8 mouse cellular contexts compared by ENCODE assay signal in genomic region chr16:76372941-76373561, GRCm38 (mm10). TPM values are rescaled to one million over a fixed set of nuclear protein-coding genes. Genes with fewer than 3 reads are reported as not detected.
DNase-seq lines count a peak whose midpoint lies in the region; ATAC-seq and TF ChIP-seq lines count a peak whose summit lies in the region.

No protein-coding gene starts in this region.

- H3K36me3 ChIP-seq in E14TG2a.4 (ENCODE audit: insufficient read depth, low read length): no peaks in the 10 kb centered on the region
- H3K36me3 ChIP-seq in forebrain, embryonic 12.5 days (replicated peaks): no peaks in the 10 kb centered on the region
- no peaks in the 10 kb centered on the region for H3K36me3 ChIP-seq in heart, postnatal 0 days (replicated peaks; ENCODE audit: control insufficient read depth, insufficient read depth, low read length)
- no peaks in the 10 kb centered on the region for H3K36me3 ChIP-seq in neural tube, embryonic 14.5 days (ENCODE audit: control insufficient read depth, insufficient read depth, low read length)
- H3K36me3 ChIP-seq in testis, adult 2 months (ENCODE audit: control insufficient read depth, insufficient read depth, low read length): no peaks in the 10 kb centered on the region

- H3K4me1 ChIP-seq in E14TG2a.4 (replicated peaks; ENCODE audit: low read depth, low read length): peaks cover 8% of the 10 kb centered on the region; the same call in 1 of the 2 replicates
- H3K4me1 ChIP-seq in forebrain, embryonic 12.5 days: peaks cover 29% of the 10 kb centered on the region
- H3K4me1 ChIP-seq in heart, postnatal 0 days (ENCODE audit: control insufficient read depth, insufficient read depth): peaks cover 25% of the 10 kb centered on the region
- H3K4me1 ChIP-seq in neural tube, embryonic 14.5 days (ENCODE audit: control insufficient read depth, insufficient read depth, low read length): peaks cover 15% of the 10 kb centered on the region; the same call in 1 of the 2 replicates
- peaks cover 13% of the 10 kb centered on the region for H3K4me1 ChIP-seq in testis, adult 2 months (ENCODE audit: control insufficient read depth, insufficient read depth, low read length)

- TF ChIP-seq EP300 in heart, postnatal 0 days (IDR thresholded peaks at IDR 0.05; ENCODE audit: low read depth): no peak

- H3K4me3 ChIP-seq in E14TG2a.4 (replicated peaks; ENCODE audit: low read length): peak overlapping the region; percentile 89
- peak overlapping the region; percentile 86 for H3K4me3 ChIP-seq in forebrain, embryonic 12.5 days (replicated peaks)
- peak overlapping the region; percentile 98 for H3K4me3 ChIP-seq in heart, postnatal 0 days (ENCODE audit: low read depth, low read length)
- H3K4me3 ChIP-seq in neural tube, embryonic 14.5 days (ENCODE audit: low read depth, low read length): peak overlapping the region; percentile 84
- peak overlapping the region; percentile 95 for H3K4me3 ChIP-seq in testis, adult 2 months (ENCODE audit: control insufficient read depth, low read depth, low read length)

- TF ChIP-seq CTCF in E14TG2a.4 (conservative IDR thresholded peaks at IDR 0.05; ENCODE audit: low read length): no peak
- peak; percentile 48 for TF ChIP-seq CTCF in heart, postnatal 0 days (IDR thresholded peaks at IDR 0.05; ENCODE audit: low read depth)
- TF ChIP-seq CTCF in testis, adult 2 months (IDR thresholded peaks at IDR 0.05; ENCODE audit: control insufficient read depth, insufficient read depth, insufficient replicate concordance, low read depth, low read length): peak; percentile 10; the same call in 1 of the 2 replicates

- H3K9me3 ChIP-seq in E14TG2a.4 (ENCODE audit: low read length): no peaks in the 10 kb centered on the region
- no peaks in the 10 kb centered on the region for H3K9me3 ChIP-seq in forebrain, embryonic 12.5 days
- no peaks in the 10 kb centered on the region for H3K9me3 ChIP-seq in heart, postnatal 0 days (replicated peaks; ENCODE audit: control insufficient read depth, low read length)
- no peaks in the 10 kb centered on the region for H3K9me3 ChIP-seq in neural tube, embryonic 14.5 days (ENCODE audit: control insufficient read depth, low read length)

- H3K9ac ChIP-seq in forebrain, embryonic 12.5 days: peak overlapping the region; percentile 92
- peak overlapping the region; percentile 99 for H3K9ac ChIP-seq in heart, postnatal 0 days (replicated peaks; ENCODE audit: low read depth, low read length)
- H3K9ac ChIP-seq in neural tube, embryonic 14.5 days (replicated peaks; ENCODE audit: low read depth, low read length): peak overlapping the region; percentile 93

- peak overlapping the region; percentile 67 for H3K4me2 ChIP-seq in forebrain, embryonic 12.5 days
- H3K4me2 ChIP-seq in heart, postnatal 0 days (ENCODE audit: low read depth, low read length): peak overlapping the region; percentile 81
- peak overlapping the region; percentile 56 for H3K4me2 ChIP-seq in neural tube, embryonic 14.5 days (ENCODE audit: low read depth, low read length)

- peak; percentile 70 for DNase-seq in c-Kit-positive CD71-positive TER-119-positive erythroid progenitor cells, embryonic 14.5 days (ENCODE audit: low spot score)
- DNase-seq in heart, postnatal 0 days (ENCODE audit: low spot score): peak; percentile 93
- peak; percentile 89 to 94 for DNase-seq in kidney, postnatal 4 days
- peak; percentile 85 to 89 for DNase-seq in lung, adult 18-20 months

- peaks cover 42% of the 10 kb centered on the region for H3K27me3 ChIP-seq in E14TG2a.4 (ENCODE audit: insufficient read depth, low read length)
- H3K27me3 ChIP-seq in forebrain, embryonic 12.5 days: 0 out of 2 replicates have a peak, but pooled peaks cover 3% of the 10 kb centered on the region
- no peaks in the 10 kb centered on the region for H3K27me3 ChIP-seq in heart, postnatal 0 days (ENCODE audit: control insufficient read depth, insufficient read depth, low read length)
- H3K27me3 ChIP-seq in neural tube, embryonic 14.5 days (ENCODE audit: control insufficient read depth, insufficient read depth, low read length): no peaks in the 10 kb centered on the region
- no peaks in the 10 kb centered on the region; the same call in none of the 2 replicates for H3K27me3 ChIP-seq in testis, adult 2 months (ENCODE audit: control insufficient read depth, insufficient read depth, low read length)

- peak overlapping the region; percentile 98 for H3K27ac ChIP-seq in forebrain, embryonic 12.5 days
- peak overlapping the region; percentile 99 for H3K27ac ChIP-seq in heart, postnatal 0 days (ENCODE audit: low read depth)
- peak overlapping the region; percentile 96 for H3K27ac ChIP-seq in neural tube, embryonic 14.5 days (ENCODE audit: low read depth, low read length)
- peak overlapping the region; percentile 86 for H3K27ac ChIP-seq in testis, adult 2 months (ENCODE audit: control insufficient read depth, insufficient read depth, low read depth, low read length)

- ATAC-seq in forebrain, embryonic 12.5 days (ENCODE audit: low FRiP score): peak; percentile 94
- ATAC-seq in heart, postnatal 0 days (ENCODE audit: insufficient read depth, low read depth): peak; percentile 90
- peak; percentile 94 for ATAC-seq in neural tube, embryonic 14.5 days (ENCODE audit: low read depth)

- under 1% methylated on average over 69 of the region's 70 CpGs for WGBS in forebrain, embryonic 12.5 days
- WGBS in heart, postnatal 0 days: under 1% methylated on average over 65 of the region's 70 CpGs
- WGBS in neural tube, embryonic 14.5 days: under 1% methylated on average over 50 of the region's 70 CpGs

- TF ChIP-seq POLR2A in testis, adult 2 months (IDR thresholded peaks at IDR 0.05; ENCODE audit: control insufficient read depth, low read depth, low read length): peak; percentile 69; the same call in 1 of the 2 replicates

RNA-seq across cellular contexts. Expression of gene Nrip1, which starts 0.6 kb away (rescaled TPM):
- polyA plus RNA-seq in forebrain, embryonic 12.5 days (2016; fragmentation: Nextera tagmentation; extraction: Ambion mirVana): 32.1 and 37.0 TPM in 2 replicates
- 9.0 and 11.6 TPM in 2 replicates for total RNA-seq in heart, postnatal 0 days (2014; rRNA removed; ENCODE audit: low replicate concordance)
- 13.3 and 14.1 TPM in 2 replicates for polyA plus RNA-seq in heart, postnatal 0 days (2015; fragmentation: Nextera tagmentation; extraction: Ambion mirVana)
- polyA plus RNA-seq in neural tube, embryonic 14.5 days (2014; fragmentation: Nextera tagmentation; extraction: Ambion mirVana): 36.1 and 40.4 TPM in 2 replicates
- polyA plus RNA-seq in testis, adult 2 months (2012; rRNA removed): 1.8 and 1.9 TPM in 2 replicates

Comparison
In these comparisons a context has a peak if more than half of its experiments do, and no peak if none do; other contexts are left out.
1. Peak in every context shown above with its lines: DNase-seq, ATAC-seq, H3K4me3 ChIP-seq and H3K27ac ChIP-seq.